ENCODE assay signal across 27 mouse cellular contexts in genomic region chr3:119243181-119243580, GRCm38 (mm10).
A peak's percentile ranks its signal among the peaks of the same experiment; 100 is the strongest.
DNase-seq lines count a peak whose midpoint lies in the region; ATAC-seq and TF ChIP-seq lines count a peak whose summit lies in the region.
"Had no signal": no experiment of that assay in that cellular context is flagged by ENCODE, and none has a peak within 500 bp of the region (broad histone marks: within the 10 kb centered on the region; RNA-seq: fewer than 3 reads in every experiment).

No protein-coding gene starts in this region.

- ATAC-seq in forebrain, embryonic 14.5 days: no peak
- ATAC-seq in forebrain, embryonic 11.5 days (replicated peaks; ENCODE audit: low FRiP score): no peak
- ATAC-seq: activated CD4-positive, CD25-positive, alpha-beta regulatory T cell, adult 4 months; CD4-positive, CD25-positive, alpha-beta regulatory T cell, adult 4 months; forebrain, embryonic 15.5 days; forebrain, postnatal 0 days; Patski had no signal

- WGBS in forebrain, embryonic 14.5 days: 82% methylated on average over 3 of the region's 3 CpGs
- WGBS in forebrain, embryonic 11.5 days: 89% methylated on average over 3 of the region's 3 CpGs

- no peak overlapping the region for H3K4me2 ChIP-seq in forebrain, embryonic 14.5 days (ENCODE audit: low read length)
- H3K4me2 ChIP-seq in forebrain, embryonic 11.5 days (ENCODE audit: low read depth, low read length, severe bottlenecking): no peak overlapping the region
- H3K4me2 ChIP-seq: embryonic facial prominence, embryonic 13.5 days; embryonic facial prominence, embryonic 15.5 days; forebrain, embryonic 12.5 days; forebrain, embryonic 15.5 days had no signal

- no peaks in the 10 kb centered on the region for H3K27me3 ChIP-seq in forebrain, embryonic 14.5 days (replicated peaks; ENCODE audit: control insufficient read depth, insufficient read depth, low read length)
- H3K27me3 ChIP-seq in forebrain, embryonic 11.5 days (ENCODE audit: control insufficient read depth, insufficient read depth, low read length): no peaks in the 10 kb centered on the region
- H3K27me3 ChIP-seq: CH12.LX; embryonic facial prominence, embryonic 13.5 days; embryonic facial prominence, embryonic 15.5 days; forebrain, embryonic 12.5 days; forebrain, embryonic 15.5 days had no signal

- no peak overlapping the region for H3K4me3 ChIP-seq in forebrain, embryonic 14.5 days (ENCODE audit: low read depth, low read length)
- H3K4me3 ChIP-seq in forebrain, embryonic 11.5 days (ENCODE audit: low read depth, low read length): no peak overlapping the region
- H3K4me3 ChIP-seq: embryonic facial prominence, embryonic 13.5 days; embryonic facial prominence, embryonic 15.5 days; erythroblast, embryonic 14.5 days; forebrain, embryonic 12.5 days; forebrain, embryonic 15.5 days had no signal

- no peaks in the 10 kb centered on the region for H3K9me3 ChIP-seq in forebrain, embryonic 14.5 days (replicated peaks; ENCODE audit: control insufficient read depth, low read length)
- H3K9me3 ChIP-seq in forebrain, embryonic 11.5 days (ENCODE audit: control insufficient read depth, low read length): no peaks in the 10 kb centered on the region
- H3K9me3 ChIP-seq: embryonic facial prominence, embryonic 13.5 days; embryonic facial prominence, embryonic 15.5 days; forebrain, embryonic 12.5 days; forebrain, embryonic 15.5 days had no signal

- no peak overlapping the region for H3K27ac ChIP-seq in forebrain, embryonic 14.5 days (ENCODE audit: low read depth, low read length)
- H3K27ac ChIP-seq in forebrain, embryonic 11.5 days (ENCODE audit: low read depth, low read length): no peak overlapping the region
- H3K27ac ChIP-seq: embryonic facial prominence, embryonic 13.5 days; embryonic facial prominence, embryonic 15.5 days; forebrain, embryonic 12.5 days; forebrain, embryonic 15.5 days had no signal

- H3K36me3 ChIP-seq in forebrain, embryonic 14.5 days (ENCODE audit: control insufficient read depth, insufficient read depth, low read length): no peaks in the 10 kb centered on the region
- H3K36me3 ChIP-seq in forebrain, embryonic 11.5 days (ENCODE audit: control insufficient read depth, insufficient read depth, low read length): no peaks in the 10 kb centered on the region
- H3K36me3 ChIP-seq: embryonic facial prominence, embryonic 13.5 days; embryonic facial prominence, embryonic 15.5 days; forebrain, embryonic 12.5 days; forebrain, embryonic 15.5 days; G1E had no signal

- DNase-seq in forebrain, embryonic 14.5 days (ENCODE audit: low spot score): peak; percentile 19
- no peak for DNase-seq in forebrain, embryonic 11.5 days (ENCODE audit: low spot score)
- DNase-seq in brain, embryonic 14.5 days (ENCODE audit: low read depth): peak; percentile 29
- DNase-seq in gonadal fat pad, adult 2 months (ENCODE audit: low read depth): peak; percentile 5
- no peak for DNase-seq in lung, postnatal 36 days
- DNase-seq: adrenal gland, adult 8-10 months; adrenal gland, postnatal 14 days; adrenal gland, postnatal 36 days; B cell, adult 2 months; cerebellum, adult 11 months; cerebellum, adult 18-20 months; cerebellum, adult 8-10 months; cerebellum, adult 9-11 months; cerebellum, postnatal 14 days; cerebellum, postnatal 36 days; embryo, embryonic 11 days; forebrain, postnatal 0 days had no signal

- H3K9ac ChIP-seq in forebrain, embryonic 14.5 days (ENCODE audit: low read length): no peak overlapping the region
- no peak overlapping the region for H3K9ac ChIP-seq in forebrain, embryonic 11.5 days (ENCODE audit: low read length)
- H3K9ac ChIP-seq: embryonic facial prominence, embryonic 13.5 days; embryonic facial prominence, embryonic 15.5 days; forebrain, embryonic 12.5 days; forebrain, embryonic 15.5 days; forebrain, postnatal 0 days had no signal

- TF ChIP-seq CTCF in brain, embryonic 14.5 days (IDR thresholded peaks at IDR 0.05; ENCODE audit: borderline replicate concordance, extremely low read depth, insufficient read depth, insufficient read length): no peak

- H3K4me1 ChIP-seq in forebrain, embryonic 14.5 days (ENCODE audit: control insufficient read depth, insufficient read depth, low read length): no peaks in the 10 kb centered on the region
- H3K4me1 ChIP-seq in forebrain, embryonic 11.5 days (replicated peaks; ENCODE audit: control insufficient read depth, insufficient read depth, low read length): no peaks in the 10 kb centered on the region
- H3K4me1 ChIP-seq: embryonic facial prominence, embryonic 13.5 days; embryonic facial prominence, embryonic 15.5 days; forebrain, embryonic 12.5 days; forebrain, embryonic 15.5 days had no signal

- TF ChIP-seq POLR2A in brain, embryonic 14.5 days (IDR thresholded peaks at IDR 0.05; ENCODE audit: borderline replicate concordance, extremely low read depth, insufficient read depth, insufficient read length, poor library complexity, severe bottlenecking): no peak

Comparison
In these comparisons a context has a peak if more than half of its experiments do, and no peak if none do; other contexts are left out.
1. DNase-seq: peak in forebrain, embryonic 14.5 days (single experiment), brain, embryonic 14.5 days (single experiment) and gonadal fat pad, adult 2 months (single experiment); none in forebrain, embryonic 11.5 days (single experiment) and lung, postnatal 36 days (single experiment).